Comparison of ENCODE assay signal across 8 mouse cellular contexts in genomic region chr4:144765722-144766121, GRCm38 (mm10). TPM values are rescaled to one million over a fixed set of nuclear protein-coding genes. Genes with fewer than 3 reads are reported as not detected.
A peak's percentile ranks its signal among the peaks of the same experiment; 100 is the strongest.
DNase-seq lines count a peak whose midpoint lies in the region; ATAC-seq and TF ChIP-seq lines count a peak whose summit lies in the region.

No protein-coding gene starts in this region.

- peak; percentile 26 for DNase-seq in Muller cell, postnatal 12 days (ENCODE audit: inconsistent ontology term)
- peak; percentile 37 for DNase-seq in cerebellum, adult 9-10 months
- DNase-seq in heart, postnatal 36 days, result peak; percentile 29 to 36
- peak; percentile 63 to 67 for DNase-seq in left cerebral cortex, postnatal 14 days (ENCODE audit: low spot score in 2 of 2)
- DNase-seq in right cerebral cortex, postnatal 25 days, result peak; percentile 6

- no peak overlapping the region for H3K4me2 ChIP-seq in intestine, postnatal 0 days (replicated peaks; ENCODE audit: low read depth)
- H3K4me2 ChIP-seq in intestine, embryonic 15.5 days (replicated peaks), result no peak overlapping the region
- H3K4me2 ChIP-seq in forebrain, embryonic 16.5 days (ENCODE audit: low read length), result no peak overlapping the region

- H3K4me1 ChIP-seq in intestine, postnatal 0 days (replicated peaks; ENCODE audit: control insufficient read depth, insufficient read depth, low read length), result no peaks in the 10 kb centered on the region
- H3K4me1 ChIP-seq in intestine, embryonic 15.5 days (replicated peaks), result no peaks in the 10 kb centered on the region
- H3K4me1 ChIP-seq in forebrain, embryonic 16.5 days (replicated peaks; ENCODE audit: control insufficient read depth, insufficient read depth, low read length), result no peaks in the 10 kb centered on the region

- intact Hi-C loops in heart, postnatal 36 days (cut with DNase I), result loop anchor here (2.0 to 10.0 kb wide), 5 partner anchors 107 to 529 kb away; no protein-coding TSS in a partner anchor
- intact Hi-C loops in left cerebral cortex, postnatal 14 days (cut with DNase I), result loop anchor here (2.0 to 10.0 kb wide), 3 partner anchors 107 to 529 kb away; no protein-coding TSS in a partner anchor

- no peaks in the 10 kb centered on the region for H3K27me3 ChIP-seq in intestine, postnatal 0 days (replicated peaks; ENCODE audit: control insufficient read depth, insufficient read depth, low read length)
- H3K27me3 ChIP-seq in intestine, embryonic 15.5 days (replicated peaks), result no peaks in the 10 kb centered on the region
- H3K27me3 ChIP-seq in forebrain, embryonic 16.5 days (replicated peaks; ENCODE audit: control insufficient read depth, insufficient read depth, low read length), result no peaks in the 10 kb centered on the region

- no peaks in the 10 kb centered on the region for H3K9me3 ChIP-seq in intestine, postnatal 0 days (ENCODE audit: control insufficient read depth)
- no peaks in the 10 kb centered on the region for H3K9me3 ChIP-seq in intestine, embryonic 15.5 days
- no peaks in the 10 kb centered on the region for H3K9me3 ChIP-seq in forebrain, embryonic 16.5 days (ENCODE audit: control insufficient read depth, low read length)

- H3K4me3 ChIP-seq in intestine, postnatal 0 days (ENCODE audit: low read depth, low read length), result no peak overlapping the region
- H3K4me3 ChIP-seq in intestine, embryonic 15.5 days (replicated peaks), result no peak overlapping the region
- no peak overlapping the region for H3K4me3 ChIP-seq in forebrain, embryonic 16.5 days (replicated peaks; ENCODE audit: low read length)

- no peak overlapping the region for H3K9ac ChIP-seq in intestine, postnatal 0 days (ENCODE audit: low read depth, low read length)
- no peak overlapping the region for H3K9ac ChIP-seq in intestine, embryonic 15.5 days
- no peak overlapping the region for H3K9ac ChIP-seq in forebrain, embryonic 16.5 days (replicated peaks; ENCODE audit: low read depth, low read length)

- 6% methylated on average over 2 of the region's 2 CpGs for WGBS in intestine, postnatal 0 days
- 13% methylated on average over 2 of the region's 2 CpGs for WGBS in intestine, embryonic 15.5 days
- WGBS in forebrain, embryonic 16.5 days, result 31% methylated on average over 2 of the region's 2 CpGs

- H3K27ac ChIP-seq in intestine, postnatal 0 days (ENCODE audit: low read depth, low read length), result no peak overlapping the region
- no peak overlapping the region for H3K27ac ChIP-seq in intestine, embryonic 15.5 days
- no peak overlapping the region for H3K27ac ChIP-seq in forebrain, embryonic 16.5 days (ENCODE audit: low read length)

- no peak for ATAC-seq in intestine, postnatal 0 days
- no peak; the same call in 1 of the 2 replicates for ATAC-seq in intestine, embryonic 15.5 days
- ATAC-seq in forebrain, embryonic 16.5 days, result no peak

- TF ChIP-seq CTCF in intestine, postnatal 0 days (IDR thresholded peaks at IDR 0.05; ENCODE audit: low read depth), result peak; percentile 85

- no peaks in the 10 kb centered on the region for H3K36me3 ChIP-seq in intestine, postnatal 0 days (ENCODE audit: control insufficient read depth, insufficient read depth)
- no peaks in the 10 kb centered on the region for H3K36me3 ChIP-seq in intestine, embryonic 15.5 days
- H3K36me3 ChIP-seq in forebrain, embryonic 16.5 days (ENCODE audit: control insufficient read depth, insufficient read depth), result no peaks in the 10 kb centered on the region

RNA-seq across cellular contexts. Expression of gene Gm438, which starts 20.7 kb away (rescaled TPM):
- 2.5 and 3.2 TPM in 2 replicates for polyA plus RNA-seq in intestine, postnatal 0 days (2015; fragmentation: Nextera tagmentation; extraction: Ambion mirVana)
- 0.10 TPM in 1 of 2 replicates, not detected in the other for polyA plus RNA-seq in intestine, embryonic 15.5 days (2015; fragmentation: Nextera tagmentation; extraction: Ambion mirVana)
- total RNA-seq in heart, postnatal 36 days (2021), result not detected
- total RNA-seq in left cerebral cortex, postnatal 14 days (2021), result not detected
- not detected in 2 replicates for polyA plus RNA-seq in forebrain, embryonic 16.5 days (2015; fragmentation: Nextera tagmentation; extraction: Ambion mirVana)

RNA-seq across cellular contexts. Expression of gene Gm13178, which starts 44.5 kb away (rescaled TPM):
- 9.3 and 9.7 TPM in 2 replicates for polyA plus RNA-seq in intestine, postnatal 0 days (2015; fragmentation: Nextera tagmentation; extraction: Ambion mirVana)
- not detected in 2 replicates for polyA plus RNA-seq in intestine, embryonic 15.5 days (2015; fragmentation: Nextera tagmentation; extraction: Ambion mirVana)
- total RNA-seq in heart, postnatal 36 days (2021), result not detected
- not detected for total RNA-seq in left cerebral cortex, postnatal 14 days (2021)
- not detected in 2 replicates for polyA plus RNA-seq in forebrain, embryonic 16.5 days (2015; fragmentation: Nextera tagmentation; extraction: Ambion mirVana)

Comparison
In these comparisons a context has a peak if more than half of its experiments do, and no peak if none do; other contexts are left out.
1. DNase-seq: peak in every context shown above with its lines; median percentile 65 in left cerebral cortex, postnatal 14 days; 37 in cerebellum, adult 9-10 months; 32 in heart, postnatal 36 days; 26 in Muller cell, postnatal 12 days; 6 in right cerebral cortex, postnatal 25 days.